Mouse (Mus musculus) heart, adult 2 months (tissue): ENCODE data around the gene Rtf1.

Source experiments
- CTCF ChIP-seq: fragments of 200-600 bp; IDR thresholded peaks from 2 replicates; pipeline ENCODE4 v1.8.1; 2022; ENCODE audit warnings: antibody characterized with exemption, mild to moderate bottlenecking, moderate library complexity
- POLR2A ChIP-seq: fragments of 200-500 bp; IDR thresholded peaks from 2 replicates; pipeline ENCODE4 v1.6.1; 2011; ENCODE audit warnings: mild to moderate bottlenecking, low read depth, low read length, control low read depth; ENCODE audit not compliant: insufficient read depth

DNA sequence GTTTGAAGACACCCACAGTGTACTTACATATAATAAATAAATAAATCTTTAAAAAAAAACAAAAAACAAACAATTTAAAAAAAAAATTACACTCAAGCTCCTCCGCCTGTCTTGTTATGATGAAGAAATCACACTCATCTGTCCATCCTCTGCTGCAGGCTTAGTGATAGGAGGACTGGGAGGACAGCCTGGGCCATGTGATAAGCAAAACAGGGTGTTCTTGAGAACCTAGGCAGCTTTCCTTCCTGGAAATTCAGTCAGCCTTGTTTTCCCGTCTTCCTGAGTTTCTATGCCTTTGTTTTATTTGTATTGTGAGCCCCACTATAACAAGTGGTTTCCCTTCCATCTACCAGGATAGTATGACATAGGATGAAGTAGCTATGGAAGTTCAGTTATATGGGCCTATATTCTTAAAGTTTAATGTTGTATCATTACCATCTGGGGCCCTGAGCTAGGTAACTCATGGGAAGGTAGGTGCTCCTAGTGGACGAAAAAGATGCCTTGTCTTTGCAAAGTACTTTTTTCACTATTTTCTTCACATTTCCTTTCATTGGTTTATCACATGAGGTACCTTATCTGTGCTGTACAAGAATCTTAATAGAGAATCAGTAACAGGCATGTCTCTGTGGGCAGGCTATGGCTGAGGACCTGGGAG, 53.0 kb downstream of the Rtf1 start:
- no peak for TF ChIP-seq POLR2A
- TF ChIP-seq CTCF, result no peak
